Mouse (Mus musculus) cerebellum, postnatal 14 days (tissue): ENCODE results near the gene Tcf19.
"Not testable (repeated sequence)": the region's sequence is repeated elsewhere in the genome, so short reads cannot be mapped to it uniquely, and the experiment has no call there.

Experiments used
- DNase-seq, 2 experiments: peaks; one replicate each; pipeline ENCODE4 v3.0.0; 2021; ENCODE audit warnings: mixed read lengths in 2 of 2

The Tcf19 gene

GRCm38 (mm10) chr17:35532360-35532759 lies 15.7 kb upstream of the Tcf19 start:
- DNase-seq = no peak

- DNase-seq = no peak
These were observed 10.0 kb upstream of the Tcf19 start for GRCm38 (mm10) chr17:35526644-35527043.

GRCm38 (mm10) chr17:35524354-35524753 lies 7.7 kb upstream of the Tcf19 start:
- DNase-seq = peak; percentile 25 to 59

GRCm38 (mm10) chr17:35517526-35517925 lies 902 bp upstream of the Tcf19 start:
- no peak for DNase-seq

- peak; percentile 29 to 37 for DNase-seq
These were observed 548 bp downstream of the Tcf19 start for GRCm38 (mm10) chr17:35515911-35516640.

GRCm38 (mm10) chr17:35514756-35515155 lies 1.9 kb downstream of the Tcf19 start:
- DNase-seq = no peak

- peak; percentile 80 to 89 for DNase-seq
These were observed 2.7 kb downstream of the Tcf19 start for GRCm38 (mm10) chr17:35513886-35514285.

- DNase-seq = peak; percentile 32 to 43
These were observed 3.6 kb downstream of the Tcf19 start for GRCm38 (mm10) chr17:35512916-35513626.

- DNase-seq = peak in 1 of 2 experiments; percentile 33
These were observed 7.3 kb downstream of the Tcf19 start for GRCm38 (mm10) chr17:35509284-35509683.

- not testable (repeated sequence) for DNase-seq
These were observed 8.3 kb downstream of the Tcf19 start for GRCm38 (mm10) chr17:35508279-35508678.

- no peak for DNase-seq
These were observed 8.9 kb downstream of the Tcf19 start for GRCm38 (mm10) chr17:35507556-35508260.

- DNase-seq = no peak
These were observed 9.7 kb downstream of the Tcf19 start for GRCm38 (mm10) chr17:35506881-35507280.

- no peak for DNase-seq
These were observed 10.8 kb downstream of the Tcf19 start, which contains the start of gene Pou5f1 for GRCm38 (mm10) chr17:35505776-35506175. TSS of gene Pou5f1 (plus strand) at chr17:35506018.

- no peak for DNase-seq
These were observed 11.8 kb downstream of the Tcf19 start for GRCm38 (mm10) chr17:35504628-35505481.

- no peak for DNase-seq
These were observed 12.8 kb downstream of the Tcf19 start for GRCm38 (mm10) chr17:35503849-35504248.

GRCm38 (mm10) chr17:35502762-35503161 lies 13.9 kb downstream of the Tcf19 start:
- DNase-seq = no peak

GRCm38 (mm10) chr17:35502226-35502625 lies 14.4 kb downstream of the Tcf19 start:
- no peak for DNase-seq

- no peak for DNase-seq
These were observed 19.5 kb downstream of the Tcf19 start for GRCm38 (mm10) chr17:35497124-35497523.

- DNase-seq = no peak
These were observed 26.3 kb downstream of the Tcf19 start for GRCm38 (mm10) chr17:35490320-35490719.

GRCm38 (mm10) chr17:35488041-35488440 lies 28.6 kb downstream of the Tcf19 start:
- DNase-seq = no peak

- no peak for DNase-seq
These were observed 29.9 kb downstream of the Tcf19 start for GRCm38 (mm10) chr17:35486726-35487125.

GRCm38 (mm10) chr17:35485702-35486101 lies 30.9 kb downstream of the Tcf19 start:
- DNase-seq = no peak
